Mouse (Mus musculus) lung, postnatal 0 days (tissue): ENCODE results near the gene Gm5788. TPM values are rescaled to one million over a fixed set of nuclear protein-coding genes. Genes with fewer than 3 reads are reported as not detected.
"Not testable (repeated sequence)": the region's sequence is repeated elsewhere in the genome, so short reads cannot be mapped to it uniquely, and the experiment has no call there.

Source experiments
- ATAC-seq: fragments of 200-750 bp; cut with Nextera tagmentation; 2 replicates; pipeline ENCODE4 v1.8.0; 2017; ENCODE audit warnings: moderate library complexity
- DNase-seq: peaks from one replicate; pipeline ENCODE4 v3.0.0-alpha.2; 2016; ENCODE audit warnings: low spot score
- H3K27ac ChIP-seq: fragments of 300-500 bp; sonication (generic); 2 replicates; pipeline ENCODE4 v1.5.1; 2014; ENCODE audit warnings: antibody characterized with exemption, mild to moderate bottlenecking, low read length, mixed read lengths
- H3K27me3 ChIP-seq: fragments of 300-500 bp; sonication (generic); replicated peaks from 2 replicates; pipeline ENCODE4 v1.6.1; 2014; ENCODE audit warnings: low read length, mixed read lengths; ENCODE audit not compliant: insufficient read depth
- H3K36me3 ChIP-seq: fragments of 300-500 bp; sonication (generic); 2 replicates; pipeline ENCODE4 v1.6.1; 2014; ENCODE audit warnings: low read length, mixed read lengths; ENCODE audit not compliant: insufficient read depth
- H3K4me1 ChIP-seq: fragments of 300-500 bp; sonication (generic); 2 replicates; pipeline ENCODE4 v1.6.1; 2014; ENCODE audit warnings: antibody characterized with exemption, low read depth, low read length, mixed read lengths; ENCODE audit not compliant: insufficient read depth
- H3K4me2 ChIP-seq: fragments of 300-500 bp; sonication (generic); replicated peaks from 2 replicates; pipeline ENCODE4 v1.6.1; 2014; ENCODE audit warnings: low read depth, mild to moderate bottlenecking, low read length, moderate library complexity, mixed read lengths
- H3K4me3 ChIP-seq: fragments of 300-500 bp; sonication (generic); 2 replicates; pipeline ENCODE4 v1.5.1; 2014; ENCODE audit warnings: low read depth, low read length
- H3K9ac ChIP-seq: fragments of 300-500 bp; sonication (generic); replicated peaks from 2 replicates; pipeline ENCODE4 v1.6.1; 2014; ENCODE audit warnings: low read depth, mild to moderate bottlenecking
- H3K9me3 ChIP-seq: fragments of 300-500 bp; sonication (generic); 2 replicates; pipeline ENCODE4 v1.6.1; 2016; ENCODE audit warnings: low read length, mixed read lengths
- CTCF ChIP-seq: IDR thresholded peaks from 2 replicates; pipeline ENCODE4 v1.5.1; 2016; ENCODE audit warnings: antibody characterized with exemption, mild to moderate bottlenecking
- EP300 ChIP-seq: IDR thresholded peaks from 2 replicates; pipeline ENCODE4 v1.6.1; 2016; ENCODE audit warnings: antibody characterized with exemption, mild to moderate bottlenecking, control low read depth
- WGBS: fragments of 180-500 bp; shearing (Covaris S2); extraction: QIAGEN DNeasy Blood & Tissue Kit; methylation state at CpG from one replicate; pipeline ENCODE4 v1.1.7; 2014; 5-methylcytosine and 5-hydroxymethylcytosine counted together
- polyA plus RNA-seq: library from polyadenylated mRNA; unstranded; fragments of >200 nt; fragmentation: Nextera tagmentation; extraction: Ambion mirVana; gene quantifications from 2 replicates; pipeline ENCODE4 v1.2.1, GENCODE M21; 2015

Gm5788 gene
- polyA plus RNA-seq, 1 experiment from 2014 or later, result not detected

GRCm38 (mm10) chr12:87471964-87472786 is 22.3 kb upstream of the Gm5788 start, which contains the start of gene Snw1:
Snw1 (minus strand) TSS chr12:87472274.
- no peaks in the 10 kb centered on the region for H3K36me3 ChIP-seq
- peak within 1 kb of the TSS; percentile 63 for H3K4me2 ChIP-seq
- H3K27me3 ChIP-seq, result no peaks in the 10 kb centered on the region
- peak; percentile 98 for ATAC-seq
- peak within 1 kb of the TSS; percentile 99 for H3K9ac ChIP-seq
- H3K27ac ChIP-seq, result peak within 1 kb of the TSS; percentile 95
- H3K4me1 ChIP-seq, result no peaks in the 10 kb centered on the region
- no peaks in the 10 kb centered on the region for H3K9me3 ChIP-seq
- 3% methylated on average over 44 of the region's 45 CpGs for WGBS
- H3K4me3 ChIP-seq, result peak within 1 kb of the TSS; percentile 85
- peak; percentile 97 for DNase-seq
- no peak for TF ChIP-seq EP300
- no peak for TF ChIP-seq CTCF

DNA sequence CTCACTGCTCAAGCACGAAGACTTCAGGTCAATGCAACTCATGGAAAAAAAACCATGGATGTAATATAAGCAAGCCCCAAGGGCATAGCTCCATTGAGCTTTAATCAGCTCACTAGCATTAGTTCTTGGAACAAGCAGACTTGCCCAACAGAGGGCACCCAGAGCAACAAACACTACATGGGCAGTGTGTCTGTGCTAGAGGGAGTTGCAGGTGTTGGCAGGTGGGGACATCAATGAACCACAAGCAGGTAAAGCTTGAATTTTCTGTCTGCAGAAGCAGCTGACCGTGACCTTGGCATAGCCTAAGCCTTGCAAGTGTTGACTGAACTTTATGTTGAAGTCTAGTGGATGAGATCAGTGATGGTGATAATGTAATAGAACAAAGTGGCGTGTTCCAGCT is 19.8 kb upstream of the Gm5788 start:
- TF ChIP-seq EP300, result no peak
- no peak for TF ChIP-seq CTCF
- H3K36me3 ChIP-seq, result no peaks in the 10 kb centered on the region
- H3K9ac ChIP-seq, result no peak overlapping the region
- H3K4me1 ChIP-seq, result no peaks in the 10 kb centered on the region
- H3K4me2 ChIP-seq, result no peak overlapping the region
- H3K27ac ChIP-seq, result no peak overlapping the region
- H3K27me3 ChIP-seq, result no peaks in the 10 kb centered on the region
- H3K9me3 ChIP-seq, result no peaks in the 10 kb centered on the region
- WGBS, result 67% methylated on average over 3 of the region's 3 CpGs
- H3K4me3 ChIP-seq, result no peak overlapping the region
- DNase-seq (no peak), ATAC-seq (no peak)

DNA sequence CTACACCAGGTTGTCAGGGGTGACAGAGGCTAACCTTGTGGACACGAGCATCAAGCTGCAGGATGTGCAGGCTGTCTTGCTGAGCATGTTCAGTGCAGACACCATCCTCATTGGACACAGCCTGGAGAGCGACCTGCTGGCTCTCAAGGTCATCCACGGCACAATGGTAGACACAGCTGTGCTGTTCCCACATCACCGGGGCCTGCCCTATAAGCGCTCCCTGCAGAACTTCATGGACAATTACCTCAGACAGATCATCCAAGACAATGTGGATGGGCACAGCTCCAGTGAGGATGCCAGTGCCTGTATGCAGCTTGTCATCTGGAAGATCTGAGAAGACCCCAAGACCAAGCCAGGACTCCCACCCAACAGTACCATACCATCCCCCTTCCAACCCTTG is 12.0 kb upstream of the Gm5788 start:
- not testable (repeated sequence) for H3K9me3 ChIP-seq, H3K4me2 ChIP-seq, H3K36me3 ChIP-seq, H3K4me3 ChIP-seq, DNase-seq, ATAC-seq, H3K4me1 ChIP-seq, H3K9ac ChIP-seq, H3K27me3 ChIP-seq, H3K27ac ChIP-seq
- WGBS, result 85% methylated on average over 5 of the region's 5 CpGs

DNA sequence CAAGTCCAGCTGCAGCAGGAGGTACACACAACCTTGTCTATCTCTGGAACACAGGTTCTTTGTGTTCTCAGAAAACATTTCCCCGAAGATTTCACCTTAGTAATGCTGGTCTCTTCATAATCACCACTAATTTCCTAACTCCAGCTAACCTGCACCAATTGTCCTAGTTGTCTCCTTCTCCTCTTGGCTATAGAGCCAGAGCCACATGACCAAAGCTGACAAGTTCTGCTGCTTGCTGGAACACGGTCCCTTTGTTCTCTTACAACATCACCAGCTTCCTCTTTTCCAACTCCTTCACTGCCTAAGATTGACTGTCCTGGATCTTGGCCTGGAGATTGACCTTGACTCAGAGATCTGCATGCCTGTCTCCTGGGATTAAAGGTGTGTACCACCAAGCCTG is 5.8 kb upstream of the Gm5788 start:
- H3K9me3 ChIP-seq, H3K27me3 ChIP-seq, ATAC-seq, H3K4me2 ChIP-seq, H3K27ac ChIP-seq, H3K36me3 ChIP-seq, DNase-seq, H3K4me3 ChIP-seq, H3K9ac ChIP-seq, H3K4me1 ChIP-seq: not testable (repeated sequence)
- 51% methylated on average over 2 of the region's 2 CpGs for WGBS

DNA sequence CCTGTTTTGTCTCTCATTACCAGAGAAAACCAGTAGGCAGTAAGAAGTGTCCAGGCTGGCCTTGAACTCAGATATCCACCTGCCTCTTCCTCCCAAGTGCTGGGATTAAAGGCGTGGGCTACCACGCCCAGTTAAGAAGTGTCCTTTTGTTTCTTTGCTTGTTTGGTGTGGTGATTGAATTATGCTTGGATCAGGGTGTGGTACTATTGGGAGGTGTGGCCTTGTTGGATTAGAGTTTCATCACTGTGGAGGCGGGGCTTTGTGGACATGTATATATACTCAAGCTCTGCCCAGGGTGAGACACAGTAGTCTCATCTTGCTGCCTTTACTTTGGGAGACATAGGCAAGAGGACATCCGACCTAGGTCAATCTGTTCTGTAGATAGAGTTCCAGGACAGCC is 19.5 kb downstream of the Gm5788 start, which contains the start of gene Gm8300:
Gene Gm8300, plus strand, starts transcription at position 301 of the 400 bp plus-strand sequence.
- H3K36me3 ChIP-seq, H3K4me3 ChIP-seq, ATAC-seq, DNase-seq, H3K27ac ChIP-seq, H3K9me3 ChIP-seq, H3K9ac ChIP-seq, H3K27me3 ChIP-seq, H3K4me1 ChIP-seq, H3K4me2 ChIP-seq: not testable (repeated sequence)
- 77% methylated on average over 4 of the region's 4 CpGs for WGBS

- ATAC-seq, H3K36me3 ChIP-seq, DNase-seq, H3K4me2 ChIP-seq, H3K9me3 ChIP-seq, H3K27ac ChIP-seq, H3K27me3 ChIP-seq, H3K9ac ChIP-seq, H3K4me3 ChIP-seq, H3K4me1 ChIP-seq: not testable (repeated sequence)
- 52% methylated on average over 3 of the region's 3 CpGs for WGBS
These were observed 25.1 kb downstream of the Gm5788 start for GRCm38 (mm10) chr12:87519616-87520015.

GRCm38 (mm10) chr12:87543927-87544326 is 49.4 kb downstream of the Gm5788 start:
- Histone ChIP-seq H3K9ac (no peak overlapping the region), H3K27ac (no peak overlapping the region)
- WGBS, result 76% methylated on average over 3 of the region's 3 CpGs

More at GRCm38 (mm10) chr12:87543927-87544326, 49.4 kb downstream of the Gm5788 start:
- ATAC-seq, result no peak
- TF ChIP-seq EP300 (no peak), CTCF (no peak)
- no peak for DNase-seq
- H3K4me1 ChIP-seq, result no peaks in the 10 kb centered on the region
- H3K4me3 ChIP-seq, result no peak overlapping the region
- no peaks in the 10 kb centered on the region for H3K9me3 ChIP-seq
- no peaks in the 10 kb centered on the region for H3K27me3 ChIP-seq
- no peak overlapping the region for H3K4me2 ChIP-seq
- H3K36me3 ChIP-seq, result no peaks in the 10 kb centered on the region

Other genes with a start within 250 kb of the Gm5788 start
- 24.1 and 25.7 TPM in 2 replicates for gene Vipas39, start 228.5 kb upstream of the Gm5788 start, polyA plus RNA-seq
- gene Ahsa1, start 228.2 kb upstream of the Gm5788 start, polyA plus RNA-seq, result 101 and 116 TPM in 2 replicates
- 0.75 and 2.2 TPM in 2 replicates for gene Ism2, start 195.0 kb upstream of the Gm5788 start, polyA plus RNA-seq
- gene Sptlc2, start 106.4 kb upstream of the Gm5788 start, polyA plus RNA-seq, result 194 and 216 TPM in 2 replicates
- gene Slirp, start 50.8 kb upstream of the Gm5788 start, polyA plus RNA-seq, result 158 and 175 TPM in 2 replicates
- gene Alkbh1, start 50.7 kb upstream of the Gm5788 start, polyA plus RNA-seq, result 15.2 and 20.1 TPM in 2 replicates
- 93.9 and 103 TPM in 2 replicates for gene Snw1, start 22.4 kb upstream of the Gm5788 start, polyA plus RNA-seq
- gene Gm8300, start 19.6 kb downstream of the Gm5788 start, polyA plus RNA-seq, result not detected in 2 replicates
- gene Oog1, start 108.0 kb downstream of the Gm5788 start, polyA plus RNA-seq, result not detected in 2 replicates
- gene Gm4027, start 124.1 kb downstream of the Gm5788 start, polyA plus RNA-seq, result not detected in 2 replicates
- not detected in 2 replicates for gene Gm16381, start 149.9 kb downstream of the Gm5788 start, polyA plus RNA-seq